Mouse (Mus musculus): Measurements from ENCODE around the gene Sgpp1. TPM values are rescaled to one million over a fixed set of nuclear protein-coding genes. Genes with fewer than 3 reads are reported as not detected.
"Not testable (repeated sequence)": the region's sequence is repeated elsewhere in the genome, so short reads cannot be mapped to it uniquely, and the experiment has no call there.

Sgpp1 gene
- polyA plus RNA-seq, 1 experiment: 25.1 TPM

DNA sequence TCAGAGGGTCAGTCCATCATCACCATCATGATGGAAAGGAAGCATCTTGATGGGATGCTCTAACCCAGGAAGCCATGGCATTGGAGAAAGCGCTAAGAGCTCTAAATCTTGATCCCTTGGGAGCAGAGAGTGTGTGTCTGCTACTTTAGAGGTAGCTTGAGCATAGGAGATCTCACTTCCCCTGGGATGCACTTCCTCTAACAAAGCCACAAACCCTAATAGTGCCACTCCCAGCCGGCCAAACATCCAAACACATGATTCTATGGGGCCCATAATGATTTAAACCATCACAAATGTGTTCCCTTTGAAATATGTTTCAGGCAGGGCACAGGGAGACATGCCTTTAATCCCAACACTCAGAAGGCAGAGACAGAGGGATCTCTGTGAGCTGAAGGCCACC is 46.5 kb downstream of the Sgpp1 start:
- no peak for DNase-seq (ENCODE audit: low spot score)

DNA sequence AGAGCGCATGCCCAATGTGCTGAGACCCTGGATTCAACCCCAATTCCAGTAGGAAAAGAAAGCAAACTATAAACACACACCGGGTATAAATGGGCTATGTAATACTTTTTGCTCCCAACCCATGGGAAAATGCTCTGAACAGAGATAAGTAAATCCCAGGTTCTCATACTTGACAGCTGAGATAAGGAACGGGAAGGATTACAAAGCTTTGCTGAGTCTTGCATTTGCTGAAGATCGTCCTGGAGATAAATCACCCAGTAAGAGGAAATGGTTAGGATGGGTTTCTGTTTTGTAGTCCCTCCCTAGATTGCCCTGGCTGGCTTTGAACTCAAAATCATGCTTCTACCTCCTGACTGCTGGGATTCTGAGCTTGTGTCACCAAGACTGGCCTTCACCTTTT is 48.2 kb downstream of the Sgpp1 start:
- DNase-seq (ENCODE audit: low spot score): no peak

- not testable (repeated sequence) for DNase-seq (ENCODE audit: low spot score)
Observed at GRCm38 (mm10) chr12:75684026-75684425, 51.5 kb downstream of the Sgpp1 start.

DNA sequence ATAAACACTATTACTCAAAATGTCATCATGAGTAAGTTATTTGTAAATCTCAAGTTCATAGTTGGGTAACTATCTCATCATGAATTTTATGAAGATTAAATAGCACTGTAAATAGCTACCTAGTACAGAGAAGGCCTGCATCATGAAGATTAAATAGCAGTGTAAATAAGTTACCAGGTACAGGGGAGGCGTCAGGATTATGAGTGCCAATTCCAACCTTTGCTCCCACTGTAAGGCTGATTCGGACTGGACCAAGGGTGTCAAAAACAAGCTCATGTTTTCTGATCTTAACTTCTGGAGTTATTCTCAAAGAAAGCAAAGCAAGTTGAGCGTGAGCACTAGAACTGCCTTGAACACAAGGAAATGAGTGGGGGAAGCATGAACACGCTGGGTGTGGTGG is 51.9 kb downstream of the Sgpp1 start:
- DNase-seq (ENCODE audit: low spot score): no peak

DNA sequence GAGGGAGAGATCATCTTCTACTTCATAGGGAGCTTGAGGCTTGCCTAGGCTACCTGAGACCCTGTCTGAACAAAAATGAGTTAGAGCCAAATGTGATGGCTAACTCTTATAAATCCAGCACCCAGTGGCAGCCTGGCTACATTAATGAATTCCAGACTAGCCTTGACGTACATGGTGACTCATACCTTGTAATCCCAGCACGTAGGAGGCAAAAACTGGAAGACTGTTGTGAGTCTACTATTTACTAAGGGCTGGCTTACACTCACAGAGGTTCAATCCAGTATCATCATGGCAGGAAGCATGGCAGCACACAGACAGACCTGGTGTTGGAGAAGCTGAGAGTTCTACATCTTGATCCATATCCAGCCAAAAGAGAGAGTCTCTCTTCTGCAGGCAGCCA is 52.7 kb downstream of the Sgpp1 start:
- no peak for DNase-seq (ENCODE audit: low spot score)

GRCm38 (mm10) chr12:75681101-75681500 is 54.4 kb downstream of the Sgpp1 start:
- no peak for DNase-seq (ENCODE audit: low spot score)

- DNase-seq (ENCODE audit: low spot score): no peak
Observed at GRCm38 (mm10) chr12:75678393-75678792, 57.1 kb downstream of the Sgpp1 start.

DNA sequence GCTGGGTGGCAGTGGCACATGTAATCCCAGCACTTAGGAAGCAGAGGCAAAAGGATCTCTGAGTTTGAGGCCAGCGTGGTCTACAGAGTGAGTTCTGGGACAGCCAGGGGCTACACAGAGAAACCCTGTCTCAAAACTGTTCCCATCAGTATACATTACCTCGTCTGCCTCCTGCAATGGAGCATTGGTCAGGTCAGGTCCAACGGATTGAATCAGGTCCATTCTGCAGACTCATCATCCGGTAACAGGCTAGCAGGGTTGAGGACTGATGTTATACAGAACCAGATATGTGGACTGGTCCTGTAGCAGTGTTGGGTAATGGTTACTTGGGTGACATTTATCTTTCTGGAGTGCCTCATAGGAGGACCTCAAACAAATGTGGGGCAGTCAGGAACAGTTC is 62.9 kb downstream of the Sgpp1 start:
- DNase-seq (ENCODE audit: low spot score): no peak

GRCm38 (mm10) chr12:75671759-75672315 is 63.7 kb downstream of the Sgpp1 start:
- no peak for DNase-seq (ENCODE audit: low spot score)

- no peak for DNase-seq (ENCODE audit: low spot score)
Observed at GRCm38 (mm10) chr12:75670611-75671010, 64.9 kb downstream of the Sgpp1 start.

DNA sequence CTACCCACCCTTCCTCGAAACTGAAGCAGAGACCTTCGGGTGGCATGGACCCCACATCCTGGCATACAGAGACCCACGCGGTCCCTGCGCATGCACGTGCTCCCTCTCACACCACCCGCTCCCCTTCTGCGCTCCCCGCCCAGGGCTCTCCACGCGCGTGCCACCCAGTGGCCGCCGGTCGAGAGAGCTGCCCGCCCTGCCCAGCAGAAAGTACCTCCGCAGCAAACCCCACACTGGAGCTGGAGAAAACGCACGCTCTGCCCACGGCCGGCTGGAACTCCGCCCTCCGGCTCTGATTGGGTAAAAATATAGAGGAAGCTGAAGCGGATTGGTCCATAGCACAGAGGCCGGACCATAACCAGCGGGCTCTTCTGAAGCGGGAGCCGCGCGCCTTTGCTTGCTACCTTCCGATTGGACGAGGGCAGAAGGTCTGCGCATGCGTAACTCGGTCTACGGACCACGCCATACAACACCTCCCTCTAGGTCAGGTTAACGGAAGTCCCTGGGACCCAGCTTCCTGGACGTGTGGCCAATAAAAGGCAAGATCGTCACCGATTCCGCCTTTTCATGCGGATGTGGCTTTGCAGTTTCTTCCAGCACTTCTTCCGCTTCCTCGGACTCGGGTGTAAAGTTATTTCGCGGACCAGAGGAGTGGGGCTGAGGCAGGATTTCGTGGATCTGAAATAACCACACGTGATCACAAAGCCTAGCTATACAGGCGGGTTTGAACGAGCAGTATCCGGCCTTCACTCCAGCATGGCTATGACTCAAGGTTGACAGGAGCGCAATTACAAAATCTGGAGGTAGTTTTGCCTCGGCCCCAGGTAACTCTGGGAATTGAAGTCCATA is 66.0 kb downstream of the Sgpp1 start, which contains the start of gene Wdr89:
Gene Wdr89, minus strand, starts transcription at position 280 of the 849 bp plus-strand sequence.
- DNase-seq (ENCODE audit: low spot score): peak; percentile 86

DNA sequence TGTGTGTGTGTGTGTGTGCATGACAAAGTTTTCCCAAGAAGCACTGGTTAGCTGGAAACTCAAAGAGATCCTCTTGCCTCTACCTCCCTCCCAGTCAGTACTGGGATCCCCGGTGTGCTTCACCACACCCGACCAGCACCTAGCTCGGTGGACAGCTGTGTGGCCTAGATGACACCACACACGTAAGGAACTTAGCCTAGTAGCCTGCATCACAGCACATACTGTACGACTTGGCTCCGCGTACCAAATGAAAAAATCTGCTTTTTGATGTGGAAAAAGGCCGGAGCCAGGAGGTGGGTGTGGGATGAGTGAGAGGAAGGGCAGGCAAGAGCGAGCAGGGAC is 66.6 kb downstream of the Sgpp1 start:
- DNase-seq (ENCODE audit: low spot score): no peak

GRCm38 (mm10) chr12:75668221-75668620 is 67.3 kb downstream of the Sgpp1 start:
- no peak for DNase-seq (ENCODE audit: low spot score)

DNA sequence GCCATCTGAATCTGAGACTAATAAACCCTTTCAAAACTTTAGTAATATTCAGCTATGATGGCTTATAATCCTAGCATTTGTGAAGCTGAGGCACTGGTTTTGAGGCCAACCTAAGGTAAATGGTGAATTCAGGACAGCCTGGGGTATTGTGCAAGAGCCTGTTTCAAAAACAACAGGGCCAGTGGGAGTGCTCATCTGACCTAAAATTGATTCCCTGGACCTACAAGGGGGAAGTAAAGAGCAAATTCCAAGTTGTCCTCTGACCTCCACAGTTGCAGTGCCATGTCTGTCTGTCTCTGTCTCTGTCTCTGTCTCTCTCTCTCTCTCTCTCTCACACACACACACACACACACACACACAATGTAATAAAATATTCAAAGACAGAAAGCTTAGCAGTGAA is 68.6 kb downstream of the Sgpp1 start:
- no peak for DNase-seq (ENCODE audit: low spot score)

GRCm38 (mm10) chr12:75664516-75664810 is 71.1 kb downstream of the Sgpp1 start:
- DNase-seq (ENCODE audit: low spot score): no peak

Other genes starting within 250 kb of the Sgpp1 start
- gene Ppp2r5e, start 139.5 kb downstream of the Sgpp1 start, polyA plus RNA-seq (2012; rRNA removed): 23.5 and 27.5 TPM in 2 replicates
- gene Wdr89, start 66.2 kb downstream of the Sgpp1 start, polyA plus RNA-seq (2012; rRNA removed): 13.4 and 15.8 TPM in 2 replicates
- gene Syne2, start 82.4 kb upstream of the Sgpp1 start, polyA plus RNA-seq (2012; rRNA removed): 56.9 and 59.7 TPM in 2 replicates

All from urinary bladder, adult 2 months (tissue).